In the genomic region with DNA sequence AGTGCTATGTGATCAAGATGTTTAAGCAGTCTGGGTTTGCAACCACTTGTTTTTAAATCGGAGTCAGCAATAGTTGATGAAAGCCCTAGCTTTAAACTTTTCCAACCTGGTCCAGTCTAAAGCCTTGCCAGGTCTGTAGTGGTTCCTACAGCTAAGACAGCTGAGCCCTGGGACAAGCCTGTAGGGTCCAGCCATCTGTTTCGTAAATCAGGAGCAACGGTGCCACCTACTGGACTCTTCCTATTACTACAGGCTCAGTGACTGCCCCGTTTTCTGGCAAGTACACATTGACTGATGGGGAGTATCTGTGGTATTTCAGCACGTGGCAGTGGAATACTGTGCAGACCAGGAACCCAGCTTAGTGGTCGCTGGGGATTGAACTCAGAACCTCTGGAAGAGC, we compare ENCODE assay signal across 8 mouse cellular contexts. TPM values are rescaled to one million over a fixed set of nuclear protein-coding genes. Genes with fewer than 3 reads are reported as not detected.
A peak's percentile ranks its signal among the peaks of the same experiment; 100 is the strongest.
DNase-seq lines count a peak whose midpoint lies in the region; ATAC-seq and TF ChIP-seq lines count a peak whose summit lies in the region.

No protein-coding gene starts in this region.

- TF ChIP-seq CTCF in left cerebral cortex, adult 2 months (IDR thresholded peaks at IDR 0.05): peak; percentile 83

- peak; percentile 85 for ATAC-seq in common myeloid progenitor, adult 5-6 weeks (replicated peaks; ENCODE audit: low read depth, poor library complexity, severe bottlenecking)
- ATAC-seq in megakaryocyte progenitor cell, adult 5-6 weeks (replicated peaks; ENCODE audit: poor library complexity): peak; percentile 95
- no peak for ATAC-seq in inflammation-experienced regulatory T-cells, adult 6 months

- DNase-seq in adipocyte (ENCODE audit: low spot score): peak; percentile 91
- peak; percentile 67 to 71 for DNase-seq in gastrocnemius, adult 8-10 months (ENCODE audit: low spot score in 2 of 2)
- DNase-seq in hindlimb bud, embryonic 11.5 days (ENCODE audit: extremely low spot score, low read depth, low spot score): peak; percentile 87
- DNase-seq in left cerebral cortex, adult 2 months (ENCODE audit: extremely low spot score in 1 of 2, low spot score in 2 of 2): peak; percentile 66 to 69
- DNase-seq in right cerebral cortex, postnatal 25 days: peak; percentile 60

- intact Hi-C loops in left cerebral cortex, adult 2 months (cut with DNase I): loop anchor here (1.0 kb wide), 1 partner anchor 45 kb away; no protein-coding TSS in a partner anchor

- no peak overlapping the region for H3K4me3 ChIP-seq in left cerebral cortex, adult 2 months

- no peak overlapping the region for H3K27ac ChIP-seq in left cerebral cortex, adult 2 months

RNA-seq across cellular contexts. Expression of gene Sufu, which starts 47.5 kb away (rescaled TPM):
- total RNA-seq in common myeloid progenitor, adult 5-6 weeks (2017): 22.2 and 30.2 TPM in 2 replicates
- 1 to 10 TPM; 4.5 to 5.7 (median 5.3) TPM for total RNA-seq in gastrocnemius, adult 8-10 months (2022)
- total RNA-seq in left cerebral cortex, adult 2 months (2021): 10 to 100 TPM; 19.4 to 20.1 TPM
- total RNA-seq in megakaryocyte progenitor cell, adult 5-6 weeks (2015): 12.9 and 14.9 TPM in 2 replicates
- 6.6 and 7.0 TPM in 2 replicates for total RNA-seq in megakaryocyte progenitor cell, adult 5-6 weeks (2017)
- 10 to 100 TPM; 10.7 to 13.6 (median 12.5) TPM for polyA plus RNA-seq in inflammation-experienced regulatory T-cells, adult 6 months (2017; shearing (Covaris generic))

RNA-seq across cellular contexts. Expression of gene Actr1a, which starts 48.7 kb away (rescaled TPM):
- 80.1 TPM in 2 replicates for total RNA-seq in common myeloid progenitor, adult 5-6 weeks (2017)
- 10 to 100 TPM; 56.5 to 61.5 (median 59.3) TPM for total RNA-seq in gastrocnemius, adult 8-10 months (2022)
- 100 to 1,000 TPM; 179 to 197 TPM for total RNA-seq in left cerebral cortex, adult 2 months (2021)
- total RNA-seq in megakaryocyte progenitor cell, adult 5-6 weeks (2015): 46.0 and 52.2 TPM in 2 replicates
- 76.3 and 87.6 TPM in 2 replicates for total RNA-seq in megakaryocyte progenitor cell, adult 5-6 weeks (2017)
- polyA plus RNA-seq in inflammation-experienced regulatory T-cells, adult 6 months (2017; shearing (Covaris generic)): 100 to 1,000 TPM in 1 of 3 experiments, 10 to 100 TPM in 2; 77.1 to 105 (median 78.0) TPM

RNA-seq across cellular contexts. Expression of gene Trim8, which starts 57.3 kb away (rescaled TPM):
- 17.7 and 30.3 TPM in 2 replicates for total RNA-seq in common myeloid progenitor, adult 5-6 weeks (2017)
- 10 to 100 TPM; 22.0 to 24.0 (median 22.7) TPM for total RNA-seq in gastrocnemius, adult 8-10 months (2022)
- total RNA-seq in left cerebral cortex, adult 2 months (2021): 100 to 1,000 TPM; 114 to 121 TPM
- 9.7 and 18.0 TPM in 2 replicates for total RNA-seq in megakaryocyte progenitor cell, adult 5-6 weeks (2015)
- total RNA-seq in megakaryocyte progenitor cell, adult 5-6 weeks (2017): 12.8 and 12.9 TPM in 2 replicates
- 10 to 100 TPM; 24.1 to 26.3 (median 25.9) TPM for polyA plus RNA-seq in inflammation-experienced regulatory T-cells, adult 6 months (2017; shearing (Covaris generic))
